Mouse (Mus musculus) embryo, embryonic 11 days (tissue): Measurements from ENCODE around the gene Ptpra.

ENCODE experiments used
- DNase-seq: peaks from one replicate; pipeline ENCODE4 v3.0.0-alpha.2; 2015

The Ptpra gene

DNA sequence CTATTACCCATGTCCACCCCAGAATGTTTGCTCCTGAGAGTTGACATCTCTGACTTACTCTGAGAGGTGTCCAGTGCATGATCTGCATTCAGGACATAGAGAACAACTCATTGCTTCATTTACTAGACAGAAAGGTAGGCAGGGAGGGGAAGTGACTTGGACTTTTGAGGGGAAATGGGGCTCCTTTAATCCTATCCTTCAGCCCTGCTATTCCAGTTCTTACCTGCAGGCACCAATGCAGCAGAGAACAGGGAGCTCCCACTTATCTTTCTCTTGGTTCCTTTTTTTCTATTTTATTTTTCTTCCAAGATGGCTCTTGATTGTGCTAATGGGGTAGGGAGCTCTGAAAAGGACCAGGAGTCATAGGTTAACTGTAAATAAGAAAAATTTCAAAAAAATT is 1.6 kb upstream of the Ptpra start:
- no peak for DNase-seq

DNA sequence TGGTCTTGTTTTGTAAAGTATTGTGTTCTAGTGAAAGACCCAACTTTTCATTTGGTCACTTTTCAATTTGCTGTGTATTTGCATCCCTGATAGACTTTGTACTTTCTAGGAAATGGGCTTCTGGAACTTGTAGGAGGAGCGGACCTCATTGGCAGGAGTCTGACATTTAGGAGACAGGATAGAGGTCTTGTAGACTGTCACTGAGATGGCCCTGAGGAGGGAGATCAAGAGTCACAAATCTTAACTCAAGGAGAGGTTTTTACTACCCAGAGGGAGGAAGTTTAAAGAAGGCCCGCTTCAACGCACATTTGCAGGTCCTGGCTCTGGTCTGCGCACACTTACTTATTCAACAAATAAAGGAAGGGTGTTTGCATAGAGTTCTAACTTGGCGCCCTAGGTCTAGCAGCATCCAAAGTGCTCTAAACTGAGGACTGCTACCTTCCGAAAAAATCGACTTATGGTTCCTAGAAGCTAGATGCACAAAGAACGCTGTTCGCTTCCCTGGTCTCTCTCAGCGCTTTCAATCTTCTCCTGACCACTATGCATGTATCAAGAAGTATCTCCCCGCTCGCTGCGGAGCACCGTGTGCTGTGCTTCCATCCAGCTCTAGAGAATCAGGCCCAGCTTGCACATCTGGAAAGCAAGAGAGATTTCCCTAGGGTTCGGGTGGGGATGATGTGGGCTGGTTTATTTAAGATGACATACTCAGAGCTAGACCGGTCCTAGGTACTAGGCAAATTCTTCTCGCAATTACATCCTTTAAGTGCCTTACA is 871 bp upstream of the Ptpra start:
- peak; percentile 51 for DNase-seq

DNA sequence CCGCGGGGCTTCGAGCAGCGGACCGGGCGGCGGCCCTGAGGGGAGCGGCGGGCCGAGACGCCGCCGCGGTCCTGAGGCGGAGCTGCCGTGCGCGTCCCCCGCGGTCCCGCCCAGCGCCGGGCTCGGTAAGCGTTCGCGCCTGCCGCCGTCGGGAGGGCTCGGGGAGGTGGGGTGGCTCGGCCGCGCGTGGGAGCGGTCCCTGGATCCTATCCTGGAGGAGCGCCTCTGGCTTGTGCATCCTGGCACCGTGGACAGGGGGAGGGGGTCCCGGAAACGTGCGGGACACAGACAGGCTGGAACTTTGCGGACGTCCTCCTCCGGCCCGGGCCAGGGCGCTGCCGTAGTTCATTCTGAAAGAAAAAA is 337 bp downstream of the Ptpra start:
- peak; percentile 78 for DNase-seq

DNA sequence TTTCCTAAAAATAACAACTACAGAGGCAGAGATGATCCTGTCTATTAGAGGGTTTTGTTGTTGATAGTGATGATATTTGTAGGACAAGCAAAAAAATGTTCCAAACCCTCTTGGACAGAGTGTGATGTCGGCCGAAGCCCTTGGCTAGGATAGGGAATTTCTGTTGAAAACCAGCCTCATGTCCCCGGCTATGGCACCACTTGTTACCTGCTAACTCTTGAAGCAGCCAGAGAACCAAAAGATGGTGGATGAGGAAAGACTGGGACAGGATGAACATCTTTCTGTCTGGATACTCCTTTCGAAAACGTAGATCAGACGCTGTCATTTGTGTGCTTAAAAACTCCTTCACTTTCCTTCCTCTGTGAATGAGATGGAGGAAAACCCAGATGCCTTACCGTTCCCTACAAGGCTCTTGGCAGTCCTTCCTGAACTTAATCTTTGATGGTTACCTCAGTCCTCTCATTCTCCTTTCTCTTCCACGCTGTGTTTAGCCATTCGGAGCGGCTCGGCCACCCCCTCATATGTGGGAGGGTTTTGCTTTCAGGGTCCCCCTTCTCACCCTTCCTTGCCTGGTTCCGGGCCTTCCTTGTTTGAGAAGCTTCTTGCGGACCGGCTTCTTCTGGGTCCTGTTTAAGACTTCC is 1.1 kb downstream of the Ptpra start:
- no peak for DNase-seq

DNA sequence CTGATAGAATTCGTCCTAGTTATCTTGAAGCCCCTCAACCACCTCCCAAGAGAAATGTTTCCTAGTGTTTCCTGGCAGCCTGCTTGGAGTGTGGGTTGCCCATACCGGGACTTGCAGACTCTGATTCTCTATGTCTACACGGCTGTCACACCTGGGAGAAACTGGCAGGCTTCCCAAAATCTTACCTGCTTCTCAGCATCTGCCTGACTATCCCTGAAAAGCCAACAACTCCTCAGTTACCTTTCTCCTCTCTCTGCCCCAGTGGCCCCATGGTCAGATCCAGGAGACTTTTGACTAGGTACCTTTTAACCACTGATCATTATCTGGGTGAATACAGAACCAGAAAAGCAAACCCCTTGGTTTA is 1.6 kb downstream of the Ptpra start:
- DNase-seq: no peak

DNA sequence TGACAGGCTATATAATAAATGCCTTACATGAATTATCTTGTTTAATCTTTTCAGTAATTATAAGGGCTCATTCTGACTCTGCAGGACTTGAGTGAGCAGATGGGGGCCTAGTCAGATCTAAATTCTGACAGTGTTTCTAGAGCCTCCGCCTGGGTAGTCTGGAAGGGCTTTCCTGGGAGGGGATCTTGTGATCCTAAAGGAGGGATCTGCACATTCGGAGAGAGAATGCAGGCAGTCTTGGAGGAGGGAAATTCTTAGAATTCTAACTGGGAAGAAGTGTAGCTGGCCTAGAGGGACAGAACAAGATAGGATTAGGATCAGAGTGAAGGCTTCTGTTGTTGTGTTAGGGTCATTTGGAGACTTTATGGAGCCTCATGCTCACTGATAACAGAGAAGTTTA is 2.2 kb downstream of the Ptpra start:
- DNase-seq: no peak

DNA sequence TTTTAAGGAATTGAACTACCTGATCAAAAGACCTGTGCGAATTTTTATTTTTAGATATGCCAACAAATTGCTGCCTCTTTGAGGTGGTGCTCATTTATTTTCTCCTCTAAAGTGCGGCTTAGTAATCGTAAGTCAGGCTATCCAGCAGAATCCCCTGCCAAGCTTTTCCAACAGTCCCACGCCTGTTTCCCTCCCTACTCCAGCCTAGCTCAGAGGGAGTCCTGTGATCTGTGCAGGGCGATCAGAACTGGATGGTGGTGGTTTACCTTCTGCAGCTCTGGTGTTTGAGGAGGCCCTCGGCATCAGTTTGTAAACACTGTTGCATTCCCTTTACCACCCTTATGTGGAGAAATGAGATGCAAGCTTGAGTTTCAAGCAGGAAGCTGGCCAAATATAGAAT is 3.3 kb downstream of the Ptpra start:
- no peak for DNase-seq

DNA sequence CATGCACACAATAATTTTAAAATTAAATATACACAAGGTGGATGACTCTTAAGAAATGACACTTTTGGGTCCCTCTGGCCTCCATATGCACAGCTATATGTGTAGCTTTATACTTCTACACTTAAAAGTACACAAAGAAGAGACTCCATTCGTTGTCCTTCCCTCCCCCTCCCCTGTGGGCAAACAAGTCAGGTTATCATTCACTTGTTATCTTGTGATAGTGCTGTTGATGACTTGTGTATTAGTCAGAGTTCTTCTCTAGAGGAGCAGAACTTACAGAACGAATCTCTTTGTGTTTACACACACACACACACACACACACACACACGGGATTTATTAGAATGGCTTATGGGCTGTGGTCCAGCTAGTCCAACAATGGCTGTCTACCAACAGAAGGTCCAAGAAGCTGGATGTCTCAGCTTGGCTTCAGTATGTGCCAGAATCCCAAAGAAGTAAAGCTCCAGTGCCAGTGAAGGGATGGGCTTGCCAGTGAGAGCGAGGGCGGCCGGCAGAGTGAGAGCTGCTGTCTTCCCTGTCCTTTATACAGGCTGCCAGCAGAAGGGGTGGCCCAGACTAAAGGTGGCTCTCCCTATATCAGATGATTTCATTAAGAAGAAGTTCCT is 4.8 kb downstream of the Ptpra start:
- DNase-seq: no peak

DNA sequence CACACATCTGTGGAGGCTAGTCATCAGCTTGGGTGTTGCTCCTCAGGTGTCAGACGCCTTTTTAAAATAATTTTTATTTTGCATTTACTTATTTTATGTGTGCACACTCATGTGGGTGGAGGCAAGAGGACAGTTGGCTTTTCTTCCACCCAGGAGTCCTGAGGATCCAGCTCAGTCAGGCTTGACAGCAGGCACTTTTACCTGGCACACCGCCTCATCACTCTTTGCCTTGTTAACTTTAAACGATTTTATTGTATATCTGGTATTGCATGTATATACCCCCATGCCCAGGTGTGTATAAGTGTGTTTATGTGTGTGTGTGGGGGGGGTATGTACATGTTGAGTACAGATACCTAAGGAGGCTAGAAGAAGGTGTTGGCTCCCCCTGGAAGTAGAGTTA is 7.8 kb downstream of the Ptpra start:
- DNase-seq: no peak

DNA sequence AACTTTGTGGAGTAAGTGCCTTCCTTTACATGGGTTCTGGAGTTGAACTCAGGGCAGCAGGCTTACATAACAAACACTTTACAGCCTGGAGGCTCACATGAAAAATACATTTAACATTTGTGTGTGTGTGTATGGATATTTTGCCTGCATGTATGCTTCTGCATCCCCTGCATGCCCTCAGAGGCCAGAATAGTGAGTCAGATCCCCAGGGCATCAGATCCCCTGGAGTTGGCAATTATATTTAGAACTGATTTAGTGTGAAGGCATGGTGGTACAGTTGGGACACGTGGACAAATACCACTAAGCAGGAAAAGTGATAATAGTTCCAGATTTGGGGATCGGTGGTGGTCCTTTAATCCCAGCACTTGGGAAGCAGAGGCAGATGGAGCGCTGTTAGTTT is 9.5 kb downstream of the Ptpra start:
- DNase-seq: no peak

DNA sequence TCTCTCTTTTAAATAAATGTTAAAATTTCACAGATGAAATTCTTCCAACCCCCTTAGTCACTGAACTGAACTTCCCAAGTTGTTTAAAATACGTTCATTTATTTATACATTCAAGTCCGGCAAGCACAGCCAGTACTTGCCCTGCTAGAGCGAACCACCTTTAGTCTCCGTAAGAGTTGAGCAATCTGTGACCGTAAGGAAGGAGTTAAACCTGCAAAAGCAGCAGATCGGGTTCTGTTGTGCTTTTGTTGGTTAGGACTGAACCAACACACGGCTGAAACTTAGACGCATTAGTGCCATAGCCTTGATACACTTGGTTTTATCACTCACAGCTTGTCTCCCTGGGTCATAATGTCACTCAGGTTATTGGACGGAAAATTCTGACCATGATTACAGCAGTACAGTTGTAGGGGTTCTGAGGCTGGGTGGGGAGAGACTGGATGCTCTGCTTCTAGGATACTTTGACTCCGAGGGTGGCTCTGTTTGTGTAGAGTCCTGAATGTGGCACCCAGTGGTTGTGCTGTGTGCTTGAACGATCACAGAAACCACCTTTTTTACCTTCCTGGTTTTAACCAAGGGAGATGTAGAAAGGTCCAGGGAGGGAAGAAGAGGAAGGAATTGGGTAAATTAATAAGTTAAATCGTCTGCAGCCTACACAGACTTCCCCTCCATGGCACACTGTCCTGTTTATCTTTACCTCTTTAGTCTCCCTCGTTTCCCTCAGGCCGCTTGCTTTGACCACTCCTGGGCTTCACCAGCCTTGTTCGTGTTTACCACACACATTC is 11.4 kb downstream of the Ptpra start:
- no peak for DNase-seq

DNA sequence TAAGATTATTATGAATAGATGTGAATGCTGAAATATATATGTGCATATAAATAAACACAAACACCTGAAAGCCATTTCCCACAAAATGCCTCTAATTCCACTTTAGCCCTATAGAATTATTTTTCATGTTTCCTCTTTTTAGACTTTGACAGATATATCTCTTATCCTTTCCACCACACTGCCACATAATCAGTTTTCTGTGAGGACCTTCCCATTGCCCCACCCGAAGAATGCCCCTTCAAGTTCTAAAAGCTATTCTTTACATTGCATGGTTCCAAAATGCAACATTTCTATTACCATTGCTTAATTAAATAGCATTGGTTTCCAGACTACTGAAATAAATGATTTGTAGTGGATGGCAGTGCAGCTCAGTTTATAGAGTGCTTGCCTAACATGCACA is 16.4 kb downstream of the Ptpra start:
- DNase-seq: no peak

DNA sequence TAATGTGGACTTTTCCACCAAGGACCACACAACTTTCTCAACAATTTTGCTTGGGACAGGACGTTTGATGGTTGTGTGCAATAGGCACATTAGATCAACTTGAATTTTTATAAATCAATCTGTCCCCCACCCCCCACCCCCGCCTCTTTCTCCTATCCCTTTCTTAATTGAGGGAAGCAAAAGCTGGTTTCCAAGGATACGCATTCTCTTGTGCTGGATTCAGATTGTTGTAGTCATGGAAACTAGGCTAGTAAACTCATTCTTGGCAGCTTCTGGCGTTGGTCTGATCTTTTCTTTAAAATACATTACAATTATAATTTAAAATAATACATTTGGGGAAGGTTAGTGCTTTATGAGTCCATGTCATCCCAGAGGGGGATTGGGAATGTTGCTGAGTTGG is 19.3 kb downstream of the Ptpra start:
- DNase-seq: peak; percentile 51

DNA sequence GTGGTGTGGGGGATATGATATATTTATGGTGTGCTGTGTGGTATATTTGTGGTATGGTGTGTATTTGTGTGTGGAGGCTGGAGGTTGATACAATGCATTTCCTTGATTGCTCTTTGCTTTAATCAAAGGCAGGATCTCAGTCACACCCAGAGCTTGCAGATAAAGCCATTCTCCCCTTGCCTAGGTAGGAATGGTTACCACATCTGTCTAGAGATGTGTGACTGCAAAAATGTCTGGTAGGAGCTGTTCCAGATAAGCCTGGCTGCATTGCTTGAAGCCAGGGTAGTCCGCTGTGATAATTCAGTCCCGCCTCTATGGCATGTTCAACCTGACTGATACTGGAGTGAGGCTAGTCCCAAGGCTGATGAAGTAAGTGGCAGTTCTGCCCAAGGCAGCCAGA is 19.9 kb downstream of the Ptpra start:
- DNase-seq: no peak

DNA sequence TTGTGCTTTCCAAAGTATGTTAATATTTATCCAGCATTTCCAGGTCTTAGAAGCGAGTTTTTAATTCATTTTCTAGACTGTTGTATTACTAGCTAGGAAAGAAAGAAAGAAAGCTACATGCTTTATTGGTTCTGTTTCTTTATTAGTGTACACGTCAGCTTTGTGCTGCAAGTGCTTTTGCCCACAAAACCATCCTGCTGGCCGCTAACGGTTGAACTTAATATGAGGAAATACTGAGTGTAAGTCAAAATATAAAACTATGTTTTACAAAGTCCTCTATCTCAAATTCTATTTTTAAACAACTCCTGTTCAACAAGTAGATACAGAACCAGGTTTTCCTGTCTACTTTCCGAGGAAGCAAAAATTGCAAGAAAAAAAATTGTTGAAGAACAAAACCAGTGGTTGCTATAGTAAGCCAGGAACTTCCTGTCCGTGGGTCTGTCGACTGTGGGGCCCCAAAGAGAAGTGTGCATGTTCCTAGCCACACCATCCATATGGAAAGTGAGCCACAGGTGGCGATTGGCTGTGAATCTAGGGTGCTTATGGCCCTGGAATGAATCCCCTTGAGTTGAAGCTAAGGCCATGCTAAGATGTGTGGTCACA is 22.9 kb downstream of the Ptpra start:
- DNase-seq: no peak

DNA sequence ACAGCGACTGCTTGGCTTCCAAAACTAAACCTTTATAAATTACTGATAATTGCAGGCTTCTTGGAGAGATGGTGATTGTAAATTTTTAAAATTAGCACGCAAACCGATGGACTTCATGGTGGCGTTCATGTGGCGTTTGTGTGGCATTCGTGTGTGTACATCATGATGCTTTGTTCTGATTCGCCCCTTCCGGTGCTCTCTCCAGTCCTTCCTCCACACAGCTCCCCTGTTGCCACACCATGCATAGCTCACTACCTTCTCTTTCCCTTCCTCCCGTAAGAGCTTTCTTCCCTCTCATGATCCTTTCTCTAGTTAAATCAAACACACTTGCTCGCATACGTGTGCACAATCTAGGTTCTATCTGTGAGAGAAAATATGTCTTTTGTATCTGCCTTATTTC is 25.7 kb downstream of the Ptpra start:
- no peak for DNase-seq

DNA sequence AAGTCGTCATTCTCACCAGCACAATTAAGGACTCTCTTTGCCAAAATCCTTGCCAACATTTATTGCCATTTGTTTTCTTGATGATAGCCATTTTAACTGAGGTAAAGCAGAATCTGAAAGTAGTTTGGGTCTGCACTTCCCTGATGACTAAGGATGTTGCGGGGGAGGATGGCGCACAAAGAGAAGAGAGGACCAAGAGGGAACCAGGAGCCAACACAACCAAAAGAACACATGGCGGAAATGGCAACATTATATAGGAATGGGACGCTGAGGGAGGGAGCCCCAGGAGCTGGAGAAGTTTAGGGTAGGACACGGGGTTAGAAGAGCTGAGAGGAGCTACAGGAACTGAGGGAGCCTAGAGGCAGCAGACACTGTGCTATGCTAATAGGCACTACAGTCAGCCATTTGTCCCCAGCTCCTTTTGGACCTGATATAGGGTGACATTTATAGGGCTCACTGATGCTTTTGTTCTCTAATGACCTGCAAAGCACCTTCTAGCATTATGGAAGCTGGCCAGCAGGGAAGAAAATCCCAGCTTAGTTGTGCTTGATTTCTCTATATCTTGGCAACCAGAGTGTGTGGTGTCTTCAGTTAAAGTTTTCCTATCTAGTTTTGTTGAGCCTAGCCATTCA is 26.7 kb downstream of the Ptpra start:
- no peak for DNase-seq

DNA sequence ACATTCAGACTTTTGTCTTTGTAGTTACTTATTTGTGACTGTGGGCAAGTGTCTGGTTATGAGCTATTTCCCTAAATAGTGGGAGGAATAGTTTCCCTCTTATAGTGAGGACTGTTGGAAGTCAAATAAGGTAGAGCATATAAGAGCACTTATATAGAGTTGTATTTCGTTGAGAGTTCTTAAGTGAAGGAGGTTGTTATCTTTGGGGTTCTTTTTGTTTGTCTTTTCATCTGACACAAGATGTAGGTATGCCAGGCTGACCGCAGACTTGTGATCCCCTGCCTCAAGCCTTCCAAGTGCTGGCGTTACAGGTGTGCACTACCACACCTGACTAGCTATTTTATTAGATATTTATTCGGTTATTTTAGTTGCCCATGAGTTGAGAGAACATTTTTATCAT is 32.1 kb downstream of the Ptpra start:
- DNase-seq: no peak

DNA sequence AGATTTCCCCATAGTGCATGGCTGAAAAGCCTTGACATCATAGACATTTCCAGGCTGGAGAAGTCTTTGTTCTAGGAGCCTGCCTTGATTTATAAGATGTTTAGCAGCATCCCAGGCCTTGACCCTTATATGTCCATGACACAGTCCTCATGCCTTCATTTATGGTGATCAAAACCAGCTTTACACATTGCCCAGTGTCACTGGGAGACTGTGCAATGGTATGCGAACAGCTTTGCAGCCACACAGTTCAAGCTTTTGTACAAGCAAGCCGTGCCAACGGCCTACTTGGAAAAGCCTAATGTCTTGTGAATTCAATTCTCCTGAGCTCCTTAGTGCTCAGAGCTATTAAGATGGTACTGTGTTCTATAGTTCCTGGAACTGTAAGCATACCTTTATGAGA is 32.6 kb downstream of the Ptpra start:
- DNase-seq: no peak

DNA sequence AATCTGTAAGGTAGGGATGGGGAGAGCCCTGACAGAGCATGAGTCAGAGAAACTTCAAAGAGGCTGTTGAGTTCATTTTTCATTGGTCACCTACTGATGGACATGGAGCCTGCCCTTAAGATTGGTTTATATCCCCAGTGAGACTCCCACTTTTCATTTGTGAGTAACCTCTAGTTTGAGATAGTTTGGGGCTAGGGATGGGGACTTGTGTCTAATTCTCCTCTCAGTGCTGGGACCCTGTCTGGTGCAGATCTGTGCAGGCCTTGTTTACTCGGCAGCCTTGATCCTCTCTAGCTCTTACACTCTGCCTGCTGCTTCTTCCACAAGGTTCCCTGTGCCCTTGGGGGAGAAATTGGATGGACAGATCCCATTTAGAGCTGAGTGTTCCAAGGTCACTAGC is 34.1 kb downstream of the Ptpra start:
- DNase-seq: no peak

DNA sequence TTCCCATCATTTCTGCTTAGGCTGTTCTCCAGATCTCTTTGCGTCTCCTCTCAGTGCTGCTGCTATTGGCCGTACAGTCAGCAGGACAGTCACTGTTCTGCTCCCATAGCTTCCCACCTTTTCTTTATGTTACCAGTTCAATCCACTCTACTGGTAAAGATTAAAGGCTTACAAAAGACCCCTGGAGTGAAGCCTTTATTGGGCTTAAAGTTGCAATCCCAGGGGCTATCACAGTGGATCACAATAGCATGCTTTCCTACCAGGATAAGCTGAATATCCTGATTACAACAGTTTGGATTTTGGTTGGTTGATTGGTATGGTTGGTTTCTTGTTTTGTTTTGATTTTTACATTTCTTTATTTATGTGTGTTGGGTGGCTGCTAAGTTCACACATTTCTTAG is 37.9 kb downstream of the Ptpra start:
- DNase-seq: no peak

DNA sequence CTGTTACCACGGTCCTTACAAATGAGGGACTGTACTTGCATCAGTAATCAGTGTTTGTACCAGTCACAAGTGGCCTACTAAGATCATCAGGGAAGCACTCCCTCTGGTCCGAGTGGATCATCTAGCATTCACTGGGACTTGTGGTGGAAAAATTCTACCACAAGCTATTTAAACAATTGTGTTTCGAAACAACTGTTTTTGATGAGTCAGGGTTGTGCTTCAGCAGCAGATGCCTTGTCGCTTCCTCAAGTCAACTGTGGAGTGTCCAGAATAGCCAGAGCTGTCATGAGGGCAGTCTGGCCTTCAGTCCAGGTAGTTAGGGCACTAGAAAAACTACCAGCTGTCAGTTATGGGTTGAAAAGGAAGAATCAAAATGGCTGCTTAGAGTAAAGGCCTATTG is 38.5 kb downstream of the Ptpra start:
- no peak for DNase-seq

DNA sequence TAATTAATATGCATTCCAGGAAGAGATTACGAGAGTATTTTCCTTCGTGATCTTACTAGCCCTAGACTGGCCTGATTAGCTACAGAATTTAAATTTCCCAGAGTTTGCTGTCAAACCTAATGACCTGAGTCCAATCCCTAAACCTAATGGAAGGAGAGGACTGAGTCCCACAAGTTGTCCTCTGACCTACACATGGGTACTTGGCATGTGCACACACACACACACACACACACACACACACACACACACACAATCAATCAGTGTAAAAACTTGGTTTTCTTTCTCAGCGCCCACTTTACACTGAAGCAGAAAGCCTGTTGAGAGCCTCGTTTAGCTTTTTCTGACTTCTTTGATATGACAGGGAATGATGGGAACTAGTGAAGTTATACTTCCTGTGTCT is 41.1 kb downstream of the Ptpra start:
- DNase-seq: no peak
